Mouse (Mus musculus): ENCODE data around the gene Popdc2. TPM values are rescaled to one million over a fixed set of nuclear protein-coding genes. Genes with fewer than 3 reads are reported as not detected.
A peak's percentile ranks its signal among the peaks of the same experiment; 100 is the strongest.

Gene Popdc2
- total and polyA plus RNA-seq, 2 experiments from 2014 or later, result 675 to 982 TPM

GRCm38 (mm10) chr16:38354185-38354913, 7.7 kb upstream of the Popdc2 start:
- no peak overlapping the region for H3K4me3 ChIP-seq (ENCODE audit: low read depth, low read length)
- no peak for TF ChIP-seq CTCF (IDR thresholded peaks at IDR 0.05; ENCODE audit: low read depth)
- no peak for TF ChIP-seq EP300 (IDR thresholded peaks at IDR 0.05; ENCODE audit: low read depth)
- 60% methylated on average over 5 of the region's 5 CpGs for WGBS
- no peak for ATAC-seq (ENCODE audit: insufficient read depth, low read depth)
- H3K9ac ChIP-seq (replicated peaks; ENCODE audit: low read depth, low read length), result no peak overlapping the region
- H3K9me3 ChIP-seq (replicated peaks; ENCODE audit: control insufficient read depth, low read length), result no peaks in the 10 kb centered on the region
- DNase-seq (ENCODE audit: low spot score), result no peak
- no peak overlapping the region for H3K4me2 ChIP-seq (ENCODE audit: low read depth, low read length)
- H3K27me3 ChIP-seq (ENCODE audit: control insufficient read depth, insufficient read depth, low read length), result no peaks in the 10 kb centered on the region
- peak overlapping the region; percentile 43; the same call in 1 of the 2 replicates for H3K27ac ChIP-seq (ENCODE audit: low read depth)
- H3K4me1 ChIP-seq (ENCODE audit: control insufficient read depth, insufficient read depth), result peaks cover 11% of the 10 kb centered on the region
- H3K36me3 ChIP-seq (replicated peaks; ENCODE audit: control insufficient read depth, insufficient read depth, low read length), result peaks cover 12% of the 10 kb centered on the region; the same call in 1 of the 2 replicates

- Histone ChIP-seq H3K27me3 (ENCODE audit: control insufficient read depth, insufficient read depth, low read length) (no peaks in the 10 kb centered on the region), H3K4me1 (ENCODE audit: control insufficient read depth, insufficient read depth) (peaks cover 29% of the 10 kb centered on the region), H3K9me3 (replicated peaks; ENCODE audit: control insufficient read depth, low read length) (no peaks in the 10 kb centered on the region), H3K36me3 (replicated peaks; ENCODE audit: control insufficient read depth, insufficient read depth, low read length) (no peaks in the 10 kb centered on the region), H3K4me2 (ENCODE audit: low read depth, low read length) (no peak overlapping the region), H3K9ac (replicated peaks; ENCODE audit: low read depth, low read length) (no peak overlapping the region), H3K4me3 (ENCODE audit: low read depth, low read length) (no peak overlapping the region), H3K27ac (ENCODE audit: low read depth) (no peak overlapping the region)
- ATAC-seq (ENCODE audit: insufficient read depth, low read depth), result no peak
- no peak for TF ChIP-seq EP300 (IDR thresholded peaks at IDR 0.05; ENCODE audit: low read depth)
- TF ChIP-seq CTCF (IDR thresholded peaks at IDR 0.05; ENCODE audit: low read depth), result no peak
- DNase-seq (ENCODE audit: low spot score), result no peak
- WGBS, result 84% methylated on average over 6 of the region's 6 CpGs
These were observed 3.7 kb upstream of the Popdc2 start for GRCm38 (mm10) chr16:38358256-38358812.

GRCm38 (mm10) chr16:38359241-38359640, 2.8 kb upstream of the Popdc2 start:
- H3K27ac ChIP-seq (ENCODE audit: low read depth), result no peak overlapping the region

GRCm38 (mm10) chr16:38359857-38360256, 2.2 kb upstream of the Popdc2 start:
- Histone ChIP-seq H3K9ac (replicated peaks; ENCODE audit: low read depth, low read length) (peak overlapping the region; percentile 9; the same call in 1 of the 2 replicates), H3K36me3 (replicated peaks; ENCODE audit: control insufficient read depth, insufficient read depth, low read length) (0 out of 2 replicates have a peak, but pooled peaks cover 2% of the 10 kb centered on the region), H3K9me3 (replicated peaks; ENCODE audit: control insufficient read depth, low read length) (no peaks in the 10 kb centered on the region), H3K27me3 (ENCODE audit: control insufficient read depth, insufficient read depth, low read length) (no peaks in the 10 kb centered on the region), H3K4me1 (ENCODE audit: control insufficient read depth, insufficient read depth) (peaks cover 25% of the 10 kb centered on the region), H3K4me2 (ENCODE audit: low read depth, low read length) (no peak overlapping the region), H3K27ac (ENCODE audit: low read depth) (peak overlapping the region; percentile 99), H3K4me3 (ENCODE audit: low read depth, low read length) (no peak overlapping the region)
- DNase-seq (ENCODE audit: low spot score), result no peak
- no peak for ATAC-seq (ENCODE audit: insufficient read depth, low read depth)
- 42% methylated on average over 3 of the region's 3 CpGs for WGBS
- TF ChIP-seq CTCF (IDR thresholded peaks at IDR 0.05; ENCODE audit: low read depth) (no peak), EP300 (IDR thresholded peaks at IDR 0.05; ENCODE audit: low read depth) (no peak)

More at GRCm38 (mm10) chr16:38359241-38359640, 2.8 kb upstream of the Popdc2 start:
- Histone ChIP-seq H3K9me3 (replicated peaks; ENCODE audit: control insufficient read depth, low read length) (no peaks in the 10 kb centered on the region), H3K9ac (replicated peaks; ENCODE audit: low read depth, low read length) (no peak overlapping the region), H3K4me1 (ENCODE audit: control insufficient read depth, insufficient read depth) (peaks cover 25% of the 10 kb centered on the region), H3K4me3 (ENCODE audit: low read depth, low read length) (no peak overlapping the region), H3K27me3 (ENCODE audit: control insufficient read depth, insufficient read depth, low read length) (no peaks in the 10 kb centered on the region), H3K4me2 (ENCODE audit: low read depth, low read length) (no peak overlapping the region), H3K36me3 (replicated peaks; ENCODE audit: control insufficient read depth, insufficient read depth, low read length) (no peaks in the 10 kb centered on the region)
- TF ChIP-seq EP300 (IDR thresholded peaks at IDR 0.05; ENCODE audit: low read depth), result no peak
- TF ChIP-seq CTCF (IDR thresholded peaks at IDR 0.05; ENCODE audit: low read depth), result no peak
- 64% methylated on average over 2 of the region's 2 CpGs for whole genome bisulfite sequencing
- no peak for DNase-seq (ENCODE audit: low spot score)
- ATAC-seq (ENCODE audit: insufficient read depth, low read depth), result no peak

- H3K27ac ChIP-seq (ENCODE audit: low read depth), result peak overlapping the region; percentile 99
- no peaks in the 10 kb centered on the region for H3K27me3 ChIP-seq (ENCODE audit: control insufficient read depth, insufficient read depth, low read length)
- H3K9me3 ChIP-seq (replicated peaks; ENCODE audit: control insufficient read depth, low read length), result no peaks in the 10 kb centered on the region
- peaks cover 6% of the 10 kb centered on the region for H3K36me3 ChIP-seq (replicated peaks; ENCODE audit: control insufficient read depth, insufficient read depth, low read length)
- peaks cover 25% of the 10 kb centered on the region for H3K4me1 ChIP-seq (ENCODE audit: control insufficient read depth, insufficient read depth)
- no peak for DNase-seq (ENCODE audit: low spot score)
- WGBS, result 14% methylated on average over 2 of the region's 2 CpGs
- 0 out of 2 replicates have a peak overlapping the region, but pooled peaks have one; percentile 9 for H3K4me2 ChIP-seq (ENCODE audit: low read depth, low read length)
- TF ChIP-seq EP300 (IDR thresholded peaks at IDR 0.05; ENCODE audit: low read depth) (no peak), CTCF (IDR thresholded peaks at IDR 0.05; ENCODE audit: low read depth) (no peak)
- H3K9ac ChIP-seq (replicated peaks; ENCODE audit: low read depth, low read length), result peak overlapping the region; percentile 9; the same call in 1 of the 2 replicates
- H3K4me3 ChIP-seq (ENCODE audit: low read depth, low read length), result no peak overlapping the region
- ATAC-seq (ENCODE audit: insufficient read depth, low read depth), result no peak
These were observed 1.7 kb upstream of the Popdc2 start for GRCm38 (mm10) chr16:38360317-38360716.

Data from heart, postnatal 0 days (tissue).